In the genomic region with DNA sequence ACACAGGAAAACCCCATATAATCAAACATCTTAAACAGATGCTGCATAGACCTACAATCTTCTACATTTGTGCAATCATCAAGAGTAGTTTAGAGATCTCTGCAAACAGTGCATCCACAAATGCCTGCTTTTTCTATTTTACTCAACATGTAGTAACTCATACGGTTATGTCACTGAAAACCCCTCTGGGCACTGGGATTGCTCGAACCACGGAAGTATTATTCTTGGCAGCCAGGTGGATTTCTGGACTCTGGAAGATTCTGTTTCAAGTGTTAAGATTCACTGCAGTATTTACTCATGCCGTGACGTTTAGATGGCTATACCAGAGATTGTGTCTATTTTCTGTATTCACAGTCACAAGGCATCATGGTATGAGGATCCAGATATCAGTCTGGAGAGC, we compare ENCODE assay signal across 8 mouse cellular contexts.
DNase-seq lines count a peak whose midpoint lies in the region; ATAC-seq and TF ChIP-seq lines count a peak whose summit lies in the region.

No protein-coding gene starts in this region.

- peaks cover 17% of the 10 kb centered on the region for H3K4me1 ChIP-seq in heart, embryonic 10.5 days
- peaks cover 6% of the 10 kb centered on the region; the same call in 1 of the 2 replicates for H3K4me1 ChIP-seq in heart, postnatal 0 days (ENCODE audit: control insufficient read depth, insufficient read depth)
- 0 out of 2 replicates have a peak, but pooled peaks cover 3% of the 10 kb centered on the region for H3K4me1 ChIP-seq in liver, postnatal 0 days (ENCODE audit: insufficient read depth)

- H3K27ac ChIP-seq in heart, embryonic 10.5 days = no peak overlapping the region
- no peak overlapping the region for H3K27ac ChIP-seq in heart, postnatal 0 days (ENCODE audit: low read depth)
- H3K27ac ChIP-seq in liver, postnatal 0 days (ENCODE audit: low read depth) = no peak overlapping the region

- H3K36me3 ChIP-seq in heart, embryonic 10.5 days = peaks cover 3% of the 10 kb centered on the region; the same call in 1 of the 2 replicates
- H3K36me3 ChIP-seq in heart, postnatal 0 days (replicated peaks; ENCODE audit: control insufficient read depth, insufficient read depth, low read length) = no peaks in the 10 kb centered on the region
- H3K36me3 ChIP-seq in liver, postnatal 0 days (replicated peaks; ENCODE audit: insufficient read depth, low read length) = no peaks in the 10 kb centered on the region

- H3K4me2 ChIP-seq in heart, postnatal 0 days (ENCODE audit: low read depth, low read length) = peak overlapping the region; percentile 90
- H3K4me2 ChIP-seq in liver, postnatal 0 days (ENCODE audit: low read depth, low read length) = peak overlapping the region; percentile 89

- ATAC-seq in heart, postnatal 0 days (ENCODE audit: insufficient read depth, low read depth) = no peak
- ATAC-seq in liver, postnatal 0 days = no peak

- H3K9ac ChIP-seq in heart, postnatal 0 days (replicated peaks; ENCODE audit: low read depth, low read length) = peak overlapping the region; percentile 87; the same call in 1 of the 2 replicates
- no peak overlapping the region for H3K9ac ChIP-seq in liver, postnatal 0 days (replicated peaks)

- WGBS in heart, embryonic 10.5 days = 65% methylated on average over 5 of the region's 5 CpGs
- 54% methylated on average over 5 of the region's 5 CpGs for WGBS in heart, postnatal 0 days
- 71% methylated on average over 5 of the region's 5 CpGs for WGBS in liver, postnatal 0 days (ENCODE audit: insufficient replicate concordance)

- no peak for TF ChIP-seq CTCF in heart, postnatal 0 days (IDR thresholded peaks at IDR 0.05; ENCODE audit: low read depth)
- TF ChIP-seq CTCF in liver, postnatal 0 days (IDR thresholded peaks at IDR 0.05; ENCODE audit: low read depth) = no peak

- no peaks in the 10 kb centered on the region for H3K9me3 ChIP-seq in heart, embryonic 10.5 days
- H3K9me3 ChIP-seq in heart, postnatal 0 days (replicated peaks; ENCODE audit: control insufficient read depth, low read length) = no peaks in the 10 kb centered on the region
- H3K9me3 ChIP-seq in liver, postnatal 0 days (ENCODE audit: low read length) = no peaks in the 10 kb centered on the region

- peak overlapping the region; percentile 78 for H3K4me3 ChIP-seq in heart, embryonic 10.5 days
- peak overlapping the region; percentile 70 for H3K4me3 ChIP-seq in heart, postnatal 0 days (ENCODE audit: low read depth, low read length)
- peak overlapping the region; percentile 59; the same call in 1 of the 2 replicates for H3K4me3 ChIP-seq in liver, postnatal 0 days (ENCODE audit: low read depth, low read length)

- H3K27me3 ChIP-seq in heart, embryonic 10.5 days (ENCODE audit: insufficient read depth, poor library complexity, severe bottlenecking) = peaks cover 18% of the 10 kb centered on the region
- H3K27me3 ChIP-seq in heart, postnatal 0 days (ENCODE audit: control insufficient read depth, insufficient read depth, low read length) = no peaks in the 10 kb centered on the region; the same call in 1 of the 2 replicates
- H3K27me3 ChIP-seq in liver, postnatal 0 days (ENCODE audit: insufficient read depth, low read length) = peaks cover 21% of the 10 kb centered on the region

- no peak for TF ChIP-seq EP300 in heart, postnatal 0 days (IDR thresholded peaks at IDR 0.05; ENCODE audit: low read depth)
- no peak for TF ChIP-seq EP300 in liver, postnatal 0 days (IDR thresholded peaks at IDR 0.05; ENCODE audit: low read depth)

- DNase-seq in heart, embryonic 10.5 days (ENCODE audit: low spot score) = no peak
- DNase-seq in heart, adult 9 months (ENCODE audit: low spot score in 2 of 2) = no peak
- peak; percentile 60 for DNase-seq in NIH3T3 (ENCODE audit: low read depth)
- DNase-seq in heart, postnatal 0 days (ENCODE audit: low spot score) = no peak
- no peak for DNase-seq in liver, postnatal 0 days
- DNase-seq in adrenal gland, adult 8-10 months = no peak
- DNase-seq in cerebellum, adult 18-20 months = no peak
- DNase-seq in cerebellum, postnatal 10 days = no peak
